ENCODE assay signal across 24 mouse cellular contexts in the genomic region with DNA sequence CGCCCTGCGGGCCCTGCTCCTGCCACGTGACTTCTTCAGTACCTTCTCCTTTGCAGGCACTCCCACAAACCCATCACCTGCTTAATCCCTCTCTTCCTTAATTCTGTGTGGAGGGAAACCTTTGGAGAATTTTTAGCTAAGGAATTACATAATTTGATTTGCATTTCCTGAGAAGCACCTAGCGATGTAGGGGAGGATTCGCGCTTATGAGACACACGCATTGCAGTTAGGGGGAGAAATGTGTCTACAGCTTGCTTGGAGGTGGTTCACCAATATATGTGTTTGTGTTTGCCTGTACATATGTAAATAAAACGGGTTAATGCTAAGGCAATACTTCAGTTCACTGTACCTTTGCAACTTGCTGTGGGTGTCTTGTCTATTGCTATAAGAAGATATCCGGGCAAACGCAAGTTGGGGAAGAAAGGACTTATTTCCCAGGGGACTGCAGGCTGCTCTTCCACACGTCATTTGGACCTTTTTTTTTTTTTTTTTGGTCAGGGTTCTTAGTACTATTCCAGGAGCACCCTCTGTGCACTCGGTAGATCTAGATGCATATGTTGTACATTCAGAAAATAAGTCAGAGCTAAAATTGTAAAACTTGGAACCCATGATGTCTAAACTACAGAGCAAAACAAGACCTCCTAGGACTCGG. TPM values are rescaled to one million over a fixed set of nuclear protein-coding genes. Genes with fewer than 3 reads are reported as not detected.
DNase-seq lines count a peak whose midpoint lies in the region; ATAC-seq lines count a peak whose summit lies in the region.
"Had no signal": no experiment of that assay in that cellular context is flagged by ENCODE, and none has a peak within 500 bp of the region (broad histone marks: within the 10 kb centered on the region; RNA-seq: fewer than 3 reads in every experiment).

No protein-coding gene starts in this region.

- H3K36me3 ChIP-seq in heart, embryonic 10.5 days = no peaks in the 10 kb centered on the region
- H3K36me3 ChIP-seq in limb, embryonic 10.5 days = no peaks in the 10 kb centered on the region
- no peaks in the 10 kb centered on the region for H3K36me3 ChIP-seq in intestine, embryonic 15.5 days
- H3K36me3 ChIP-seq: embryonic facial prominence, embryonic 15.5 days; forebrain, embryonic 10.5 days; heart, embryonic 15.5 days; hindbrain, embryonic 15.5 days had no signal

- intact Hi-C loops in heart, postnatal 36 days (cut with DNase I) = no loop called here
- intact Hi-C loops in left cerebral cortex, postnatal 36 days (cut with DNase I) = loop anchor here (2.0 to 10.0 kb wide), 2 partner anchors 78 to 646 kb away; no protein-coding TSS in a partner anchor

- H3K27me3 ChIP-seq in heart, embryonic 10.5 days (ENCODE audit: insufficient read depth, poor library complexity, severe bottlenecking) = no peaks in the 10 kb centered on the region
- no peaks in the 10 kb centered on the region for H3K27me3 ChIP-seq in limb, embryonic 10.5 days (ENCODE audit: low read depth, poor library complexity, severe bottlenecking)
- H3K27me3 ChIP-seq in intestine, embryonic 15.5 days (replicated peaks) = no peaks in the 10 kb centered on the region
- H3K27me3 ChIP-seq: embryonic facial prominence, embryonic 15.5 days; heart, embryonic 15.5 days; hindbrain, embryonic 15.5 days had no signal

- H3K4me1 ChIP-seq in heart, embryonic 10.5 days = peaks cover 8% of the 10 kb centered on the region
- H3K4me1 ChIP-seq in limb, embryonic 10.5 days = peaks cover 9% of the 10 kb centered on the region; the same call in 1 of the 2 replicates
- no peaks in the 10 kb centered on the region for H3K4me1 ChIP-seq in intestine, embryonic 15.5 days (replicated peaks)
- H3K4me1 ChIP-seq: embryonic facial prominence, embryonic 15.5 days; heart, embryonic 15.5 days; hindbrain, embryonic 15.5 days had no signal

- H3K4me3 ChIP-seq in heart, embryonic 10.5 days = no peak overlapping the region
- no peak overlapping the region for H3K4me3 ChIP-seq in limb, embryonic 10.5 days
- no peak overlapping the region for H3K4me3 ChIP-seq in intestine, embryonic 15.5 days (replicated peaks)
- H3K4me3 ChIP-seq: embryonic facial prominence, embryonic 15.5 days; erythroblast, embryonic 14.5 days; forebrain, embryonic 10.5 days; gastrocnemius, adult 2 months; heart, embryonic 15.5 days; hindbrain, embryonic 15.5 days had no signal

- 87% methylated on average over 13 of the region's 13 CpGs for WGBS in heart, embryonic 10.5 days
- WGBS in limb, embryonic 10.5 days = 91% methylated on average over 13 of the region's 13 CpGs
- 89% methylated on average over 13 of the region's 13 CpGs for WGBS in intestine, embryonic 15.5 days

- ATAC-seq in intestine, embryonic 15.5 days = no peak
- ATAC-seq: forebrain, embryonic 14.5 days had no signal

- no peak overlapping the region for H3K9ac ChIP-seq in intestine, embryonic 15.5 days
- H3K9ac ChIP-seq: embryonic facial prominence, embryonic 15.5 days; heart, embryonic 15.5 days; hindbrain, embryonic 15.5 days had no signal

- no peak overlapping the region for H3K27ac ChIP-seq in heart, embryonic 10.5 days
- H3K27ac ChIP-seq in limb, embryonic 10.5 days = no peak overlapping the region
- H3K27ac ChIP-seq in intestine, embryonic 15.5 days = no peak overlapping the region
- H3K27ac ChIP-seq: embryonic facial prominence, embryonic 15.5 days; forebrain, embryonic 10.5 days; gastrocnemius, adult 2 months; heart, embryonic 15.5 days; hindbrain, embryonic 15.5 days had no signal

- no peak overlapping the region for H3K4me2 ChIP-seq in intestine, embryonic 15.5 days (replicated peaks)
- H3K4me2 ChIP-seq: embryonic facial prominence, embryonic 15.5 days; heart, embryonic 11.5 days; heart, embryonic 15.5 days; hindbrain, embryonic 15.5 days had no signal

- peak; percentile 33 for DNase-seq in heart, embryonic 10.5 days (ENCODE audit: low spot score)
- no peak for DNase-seq in heart, postnatal 36 days
- peak; percentile 43 to 61 for DNase-seq in left cerebral cortex, postnatal 36 days (ENCODE audit: low spot score in 2 of 2)
- no peak for DNase-seq in left cerebral cortex, adult 8-10 months (ENCODE audit: low spot score in 2 of 2)
- DNase-seq in limb, embryonic 10.5 days (ENCODE audit: low spot score) = peak; percentile 15
- DNase-seq in telencephalon, adult 2 months (ENCODE audit: low read depth, low spot score) = peak; percentile 74
- DNase-seq: adrenal gland, adult 8-10 months; adrenal gland, postnatal 36 days; cerebellum, adult 11 months; cerebellum, adult 8-10 months; cerebellum, postnatal 14 days; embryo, embryonic 11 days; gastrocnemius, adult 2 months; gastrocnemius, postnatal 36 days; heart, adult 18-20 months; heart, postnatal 14 days had no signal

- H3K9me3 ChIP-seq in heart, embryonic 10.5 days = no peaks in the 10 kb centered on the region
- no peaks in the 10 kb centered on the region for H3K9me3 ChIP-seq in limb, embryonic 10.5 days (replicated peaks)
- 0 out of 2 replicates have a peak, but pooled peaks cover 2% of the 10 kb centered on the region for H3K9me3 ChIP-seq in intestine, embryonic 15.5 days
- H3K9me3 ChIP-seq: embryonic facial prominence, embryonic 15.5 days; forebrain, embryonic 10.5 days; heart, embryonic 15.5 days; hindbrain, embryonic 15.5 days had no signal

RNA-seq across cellular contexts. Expression of gene Bbs10, which starts 10.5 kb away (rescaled TPM):
- 5.1 and 5.9 TPM in 2 replicates for polyA plus RNA-seq in heart, embryonic 10.5 days (2016; fragmentation: Nextera tagmentation; extraction: Ambion mirVana)
- total RNA-seq in heart, postnatal 36 days (2021) = 1 to 10 TPM; 2.2 to 3.0 TPM
- 1 to 10 TPM; 5.8 to 7.1 TPM for total RNA-seq in left cerebral cortex, postnatal 36 days (2021)
- total RNA-seq in left cerebral cortex, adult 8-10 months (2022) = 1 to 10 TPM; 5.5 to 6.5 (median 5.7) TPM
- 5.4 and 6.7 TPM in 2 replicates for polyA plus RNA-seq in limb, embryonic 10.5 days (2016; fragmentation: Nextera tagmentation; extraction: Ambion mirVana)
- polyA plus RNA-seq in intestine, embryonic 15.5 days (2015; fragmentation: Nextera tagmentation; extraction: Ambion mirVana) = 4.2 and 5.4 TPM in 2 replicates
- polyA plus RNA-seq: erythroblast, embryonic 14.5 days had no signal

Comparison
In these comparisons a context has a peak if more than half of its experiments do, and no peak if none do; other contexts are left out.
1. DNase-seq: peak in heart, embryonic 10.5 days (single experiment), left cerebral cortex, postnatal 36 days (2 of 2), limb, embryonic 10.5 days (single experiment) and telencephalon, adult 2 months (single experiment); none in heart, postnatal 36 days (0 of 2) and left cerebral cortex, adult 8-10 months (0 of 2).